Mouse (Mus musculus): ENCODE results near the gene Luzp1. TPM values are rescaled to one million over a fixed set of nuclear protein-coding genes. Genes with fewer than 3 reads are reported as not detected.

Luzp1 gene
- polyA plus RNA-seq, 1 experiment from 2014 or later = 91.1 TPM

- no peaks in the 10 kb centered on the region for H3K9me3 ChIP-seq (replicated peaks)
- H3K27ac ChIP-seq = no peak overlapping the region
- no peak for ATAC-seq
- no peaks in the 10 kb centered on the region for H3K36me3 ChIP-seq (ENCODE audit: poor library complexity, severe bottlenecking)
- H3K4me2 ChIP-seq = peak overlapping the region; percentile 99
- peaks cover 28% of the 10 kb centered on the region for H3K4me1 ChIP-seq
- H3K4me3 ChIP-seq = peak overlapping the region; percentile 65
- no peak overlapping the region for H3K9ac ChIP-seq
- H3K27me3 ChIP-seq = peaks cover 41% of the 10 kb centered on the region
- 16% methylated on average over 9 of the region's 9 CpGs for WGBS
Measured at GRCm38 (mm10) chr4:136463436-136463835, 6.1 kb upstream of the Luzp1 start.

- Histone ChIP-seq H3K4me1 (peaks cover 33% of the 10 kb centered on the region), H3K27me3 (peaks cover 36% of the 10 kb centered on the region), H3K9ac (no peak overlapping the region), H3K36me3 (ENCODE audit: poor library complexity, severe bottlenecking) (no peaks in the 10 kb centered on the region), H3K27ac (no peak overlapping the region), H3K4me3 (no peak overlapping the region), H3K4me2 (no peak overlapping the region), H3K9me3 (replicated peaks) (no peaks in the 10 kb centered on the region)
- ATAC-seq = no peak
- WGBS = 55% methylated on average over 4 of the region's 4 CpGs
Measured at GRCm38 (mm10) chr4:136466226-136466625, 3.3 kb upstream of the Luzp1 start.

- no peaks in the 10 kb centered on the region for H3K9me3 ChIP-seq (replicated peaks)
- ATAC-seq = no peak; the same call in 1 of the 2 replicates
- H3K4me1 ChIP-seq = peaks cover 25% of the 10 kb centered on the region
- no peak overlapping the region for H3K4me3 ChIP-seq
- WGBS = 77% methylated on average over 14 of the region's 14 CpGs
- H3K27ac ChIP-seq = peak overlapping the region; percentile 96; the same call in 1 of the 2 replicates
- 0 out of 2 replicates have a peak overlapping the region, but pooled peaks have one; percentile 69 for H3K4me2 ChIP-seq
- H3K36me3 ChIP-seq (ENCODE audit: poor library complexity, severe bottlenecking) = no peaks in the 10 kb centered on the region
- H3K9ac ChIP-seq = no peak overlapping the region
- H3K27me3 ChIP-seq = peaks cover 15% of the 10 kb centered on the region
Measured at GRCm38 (mm10) chr4:136468553-136469327, 821 bp upstream of the Luzp1 start.

- H3K4me3 ChIP-seq = peak overlapping the region; percentile 86
- no peaks in the 10 kb centered on the region for H3K36me3 ChIP-seq (ENCODE audit: poor library complexity, severe bottlenecking)
- H3K27me3 ChIP-seq = peaks cover 4% of the 10 kb centered on the region; the same call in 1 of the 2 replicates
- H3K4me2 ChIP-seq = peak overlapping the region; percentile 69
- H3K4me1 ChIP-seq = peaks cover 31% of the 10 kb centered on the region
- H3K27ac ChIP-seq = peak overlapping the region; percentile 96
- H3K9me3 ChIP-seq (replicated peaks) = no peaks in the 10 kb centered on the region
- WGBS = 0% methylated on average over 37 of the region's 55 CpGs
- peak; percentile 79 for ATAC-seq
- H3K9ac ChIP-seq = peak overlapping the region; percentile 85
Measured at GRCm38 (mm10) chr4:136469941-136470346, 383 bp downstream of the Luzp1 start.

DNA sequence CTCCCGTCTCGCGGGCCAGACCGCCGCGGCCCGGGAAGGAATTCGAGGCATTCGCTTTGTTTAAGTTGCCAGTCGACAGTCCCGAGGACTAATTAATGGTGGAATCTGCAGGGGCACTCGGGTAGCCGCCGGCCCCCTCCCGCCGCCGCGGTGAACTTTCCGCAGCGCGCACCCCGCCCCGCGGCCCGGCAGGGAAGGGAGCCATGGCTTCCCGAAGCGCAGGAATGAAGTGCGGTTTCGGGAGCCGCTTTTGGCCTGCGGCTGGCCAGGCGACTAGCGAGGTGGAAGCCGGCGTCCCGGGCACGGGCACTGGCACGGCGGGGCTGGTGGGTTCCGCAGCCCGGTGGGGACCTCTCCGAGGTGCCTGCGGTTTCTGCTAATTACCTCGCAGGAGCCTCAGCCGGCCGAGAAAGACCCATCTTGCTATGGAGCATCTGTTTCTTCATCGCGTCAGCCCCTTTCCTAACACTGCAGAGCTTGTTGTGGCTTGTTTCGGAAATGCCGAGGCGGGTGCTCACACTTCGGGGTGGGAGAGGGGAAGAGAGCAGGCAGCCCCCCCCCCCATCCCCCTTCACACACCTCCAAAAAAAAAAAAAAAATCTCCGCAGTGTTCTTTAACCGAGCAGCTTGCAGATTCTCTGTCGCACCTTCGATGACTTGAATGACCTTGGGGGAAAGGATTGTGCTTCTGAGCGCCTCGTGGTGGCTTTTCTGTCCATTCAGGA is 948 bp downstream of the Luzp1 start:
- peak overlapping the region; percentile 85 for H3K9ac ChIP-seq
- H3K36me3 ChIP-seq (ENCODE audit: poor library complexity, severe bottlenecking) = no peaks in the 10 kb centered on the region
- H3K27ac ChIP-seq = peak overlapping the region; percentile 96
- peak overlapping the region; percentile 69 for H3K4me2 ChIP-seq
- ATAC-seq = peak; percentile 42
- under 1% methylated on average over 58 of the region's 58 CpGs for WGBS
- no peaks in the 10 kb centered on the region for H3K27me3 ChIP-seq
- H3K4me3 ChIP-seq = peak overlapping the region; percentile 86
- H3K9me3 ChIP-seq (replicated peaks) = no peaks in the 10 kb centered on the region
- peaks cover 31% of the 10 kb centered on the region for H3K4me1 ChIP-seq

DNA sequence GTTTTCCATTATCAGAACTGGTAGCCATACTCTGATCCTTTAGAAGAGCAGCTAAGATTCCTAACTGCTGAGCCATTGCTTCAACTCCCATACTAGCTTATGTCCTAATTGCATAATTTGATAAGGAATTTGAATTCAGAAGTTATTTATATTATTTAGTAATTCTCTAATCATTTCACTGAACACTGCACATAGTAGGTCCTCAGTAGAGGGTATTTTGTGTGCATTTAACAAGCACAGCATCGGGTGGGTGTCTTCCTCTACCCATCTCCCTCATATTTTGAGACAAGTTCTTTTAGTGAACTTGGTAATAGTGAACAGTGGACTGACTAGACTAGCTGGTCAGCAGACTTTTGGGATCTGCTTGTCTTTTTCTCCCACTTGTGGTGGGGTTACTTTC is 7.1 kb downstream of the Luzp1 start:
- Histone ChIP-seq H3K9me3 (replicated peaks) (no peaks in the 10 kb centered on the region), H3K4me1 (peaks cover 16% of the 10 kb centered on the region), H3K27me3 (no peaks in the 10 kb centered on the region), H3K9ac (no peak overlapping the region), H3K4me3 (no peak overlapping the region), H3K4me2 (no peak overlapping the region), H3K27ac (no peak overlapping the region), H3K36me3 (ENCODE audit: poor library complexity, severe bottlenecking) (no peaks in the 10 kb centered on the region)
- ATAC-seq = no peak
- WGBS = 96% methylated on average over 1 of the region's 1 CpGs

DNA sequence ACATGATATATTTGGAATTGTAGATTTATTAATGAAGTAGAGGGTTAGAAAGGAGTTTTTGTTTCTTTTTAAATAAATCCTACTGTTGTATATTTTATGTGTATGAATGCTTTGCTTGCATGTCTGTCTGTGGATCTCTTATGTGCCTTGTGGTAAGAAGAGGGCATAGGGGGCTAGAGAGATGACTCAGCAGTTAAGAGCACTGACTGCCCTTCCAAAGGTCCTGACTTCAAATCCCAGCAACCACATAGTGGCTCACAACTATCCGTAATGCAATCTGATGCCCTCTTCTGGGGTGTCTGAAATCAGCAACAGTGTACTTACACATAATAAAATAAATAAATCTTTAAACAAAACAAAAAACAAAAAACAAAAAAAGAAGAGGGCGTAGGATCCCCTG is 17.0 kb downstream of the Luzp1 start:
- WGBS = 96% methylated on average over 2 of the region's 2 CpGs
- Histone ChIP-seq H3K4me2 (no peak overlapping the region), H3K27me3 (no peaks in the 10 kb centered on the region), H3K9ac (no peak overlapping the region), H3K4me1 (0 out of 2 replicates have a peak, but pooled peaks cover 4% of the 10 kb centered on the region), H3K4me3 (no peak overlapping the region), H3K27ac (no peak overlapping the region), H3K36me3 (ENCODE audit: poor library complexity, severe bottlenecking) (peaks cover 5% of the 10 kb centered on the region; the same call in 1 of the 2 replicates), H3K9me3 (replicated peaks) (no peaks in the 10 kb centered on the region)
- ATAC-seq = no peak

- no peak overlapping the region for H3K9ac ChIP-seq
- no peaks in the 10 kb centered on the region for H3K27me3 ChIP-seq
- no peaks in the 10 kb centered on the region for H3K9me3 ChIP-seq (replicated peaks)
- H3K4me1 ChIP-seq = no peaks in the 10 kb centered on the region
- H3K4me3 ChIP-seq = no peak overlapping the region
- H3K36me3 ChIP-seq (ENCODE audit: poor library complexity, severe bottlenecking) = no peaks in the 10 kb centered on the region
- ATAC-seq = no peak
- H3K27ac ChIP-seq = no peak overlapping the region
- no peak overlapping the region for H3K4me2 ChIP-seq
Measured at GRCm38 (mm10) chr4:136495993-136496392, 26.4 kb downstream of the Luzp1 start.

GRCm38 (mm10) chr4:136505426-136506215 is 36.1 kb downstream of the Luzp1 start:
- H3K9me3 ChIP-seq (replicated peaks) = no peaks in the 10 kb centered on the region
- WGBS = 64% methylated on average over 2 of the region's 2 CpGs
- no peak overlapping the region for H3K4me2 ChIP-seq
- H3K4me3 ChIP-seq = no peak overlapping the region
- no peak for ATAC-seq
- H3K36me3 ChIP-seq (ENCODE audit: poor library complexity, severe bottlenecking) = no peaks in the 10 kb centered on the region
- H3K27me3 ChIP-seq = no peaks in the 10 kb centered on the region
- H3K4me1 ChIP-seq = peaks cover 5% of the 10 kb centered on the region; the same call in 1 of the 2 replicates
- H3K9ac ChIP-seq = no peak overlapping the region
- H3K27ac ChIP-seq = no peak overlapping the region

- WGBS = 85% methylated on average over 1 of the region's 1 CpGs
- ATAC-seq = no peak
Measured at GRCm38 (mm10) chr4:136509857-136510256, 40.3 kb downstream of the Luzp1 start.

GRCm38 (mm10) chr4:136511708-136512107 is 42.1 kb downstream of the Luzp1 start:
- no peaks in the 10 kb centered on the region for H3K27me3 ChIP-seq
- no peak overlapping the region for H3K4me2 ChIP-seq
- H3K36me3 ChIP-seq (ENCODE audit: poor library complexity, severe bottlenecking) = no peaks in the 10 kb centered on the region
- H3K4me3 ChIP-seq = no peak overlapping the region
- WGBS = 45% methylated on average over 4 of the region's 4 CpGs
- peaks cover 13% of the 10 kb centered on the region; the same call in 1 of the 2 replicates for H3K4me1 ChIP-seq
- H3K9ac ChIP-seq = no peak overlapping the region
- no peaks in the 10 kb centered on the region for H3K9me3 ChIP-seq (replicated peaks)
- no peak overlapping the region for H3K27ac ChIP-seq
- ATAC-seq = no peak

More at GRCm38 (mm10) chr4:136509857-136510256, 40.3 kb downstream of the Luzp1 start:
- H3K4me2 ChIP-seq = no peak overlapping the region
- no peak overlapping the region for H3K9ac ChIP-seq
- H3K27me3 ChIP-seq = no peaks in the 10 kb centered on the region
- no peaks in the 10 kb centered on the region for H3K36me3 ChIP-seq (ENCODE audit: poor library complexity, severe bottlenecking)
- no peak overlapping the region for H3K4me3 ChIP-seq
- H3K27ac ChIP-seq = no peak overlapping the region
- H3K4me1 ChIP-seq = peaks cover 10% of the 10 kb centered on the region; the same call in 1 of the 2 replicates
- no peaks in the 10 kb centered on the region for H3K9me3 ChIP-seq (replicated peaks)

DNA sequence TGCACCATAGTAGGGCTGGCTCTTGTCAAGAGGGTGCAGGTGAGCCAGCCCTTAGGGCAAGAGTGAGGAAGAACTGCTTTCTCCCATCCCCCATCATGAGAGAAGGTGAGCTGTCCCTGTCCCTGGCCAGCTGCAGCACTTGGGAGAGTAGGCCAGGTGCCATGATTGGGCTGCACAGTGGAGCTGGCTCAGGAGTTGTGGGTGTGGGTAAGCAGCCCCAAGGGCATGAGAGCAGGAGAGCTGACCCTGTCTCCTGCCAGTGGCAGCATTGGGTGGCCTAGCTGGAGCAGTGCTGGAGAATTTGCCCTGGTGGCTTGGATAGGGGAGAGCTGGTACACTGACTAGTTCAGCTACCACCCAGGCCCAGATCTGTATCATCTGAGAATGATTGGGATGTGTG is 43.3 kb downstream of the Luzp1 start:
- Histone ChIP-seq H3K27ac (no peak overlapping the region), H3K4me2 (no peak overlapping the region), H3K9me3 (replicated peaks) (no peaks in the 10 kb centered on the region), H3K27me3 (no peaks in the 10 kb centered on the region), H3K4me1 (peaks cover 13% of the 10 kb centered on the region; the same call in 1 of the 2 replicates), H3K9ac (no peak overlapping the region), H3K36me3 (ENCODE audit: poor library complexity, severe bottlenecking) (no peaks in the 10 kb centered on the region), H3K4me3 (no peak overlapping the region)
- no peak for ATAC-seq
